Comparison of ENCODE assay signal across 7 mouse cellular contexts in genomic region chr5:25760410-25760832, GRCm38 (mm10). TPM values are rescaled to one million over a fixed set of nuclear protein-coding genes. Genes with fewer than 3 reads are reported as not detected.
DNase-seq lines count a peak whose midpoint lies in the region; ATAC-seq and TF ChIP-seq lines count a peak whose summit lies in the region.

No protein-coding gene starts in this region.

- no peaks in the 10 kb centered on the region for H3K9me3 ChIP-seq in hindbrain, embryonic 10.5 days
- H3K9me3 ChIP-seq in liver, embryonic 13.5 days (replicated peaks): no peaks in the 10 kb centered on the region
- no peaks in the 10 kb centered on the region for H3K9me3 ChIP-seq in neural tube, embryonic 15.5 days (replicated peaks)

- peak overlapping the region; percentile 85 for H3K4me3 ChIP-seq in cerebellum, adult 2 months (replicated peaks; ENCODE audit: insufficient read depth, low read depth, low read length)
- H3K4me3 ChIP-seq in hindbrain, embryonic 10.5 days: peak overlapping the region; percentile 87
- H3K4me3 ChIP-seq in liver, embryonic 13.5 days (replicated peaks): peak overlapping the region; percentile 63
- H3K4me3 ChIP-seq in neural tube, embryonic 15.5 days (replicated peaks): peak overlapping the region; percentile 92

- 0% methylated on average over 10 of the region's 10 CpGs for WGBS in cerebellum, adult 2 months
- 5% methylated on average over 10 of the region's 10 CpGs for WGBS in hindbrain, embryonic 10.5 days
- 3% methylated on average over 10 of the region's 10 CpGs for WGBS in liver, embryonic 13.5 days (ENCODE audit: insufficient replicate concordance)
- 3% methylated on average over 10 of the region's 10 CpGs for WGBS in neural tube, embryonic 15.5 days

- TF ChIP-seq POLR2A in cerebellum, adult 2 months (IDR thresholded peaks at IDR 0.05; ENCODE audit: borderline replicate concordance, insufficient read depth, low read length): no peak

- peak overlapping the region; percentile 66; the same call in 1 of the 2 replicates for H3K27ac ChIP-seq in cerebellum, adult 2 months (ENCODE audit: insufficient read depth, low read length)
- H3K27ac ChIP-seq in hindbrain, embryonic 10.5 days: peak overlapping the region; percentile 88
- no peak overlapping the region for H3K27ac ChIP-seq in liver, embryonic 13.5 days
- 0 out of 2 replicates have a peak overlapping the region, but pooled peaks have one; percentile 60 for H3K27ac ChIP-seq in neural tube, embryonic 15.5 days (replicated peaks)

- peaks cover 6% of the 10 kb centered on the region for H3K4me1 ChIP-seq in cerebellum, adult 2 months (ENCODE audit: control insufficient read depth, insufficient read depth, low read length)
- H3K4me1 ChIP-seq in hindbrain, embryonic 10.5 days (replicated peaks): peaks cover 22% of the 10 kb centered on the region
- H3K4me1 ChIP-seq in liver, embryonic 13.5 days (replicated peaks): peaks cover 12% of the 10 kb centered on the region
- H3K4me1 ChIP-seq in neural tube, embryonic 15.5 days: peaks cover 24% of the 10 kb centered on the region

- no peak for TF ChIP-seq CTCF in cerebellum, adult 2 months (IDR thresholded peaks at IDR 0.05; ENCODE audit: borderline replicate concordance, insufficient read depth, low read depth, low read length)

- H3K36me3 ChIP-seq in hindbrain, embryonic 10.5 days: no peaks in the 10 kb centered on the region
- H3K36me3 ChIP-seq in liver, embryonic 13.5 days: no peaks in the 10 kb centered on the region
- no peaks in the 10 kb centered on the region for H3K36me3 ChIP-seq in neural tube, embryonic 15.5 days

- no peak overlapping the region for H3K9ac ChIP-seq in liver, embryonic 13.5 days
- H3K9ac ChIP-seq in neural tube, embryonic 15.5 days (replicated peaks): peak overlapping the region; percentile 79

- peak; percentile 10 to 25 for DNase-seq in spleen, adult 18-20 months
- no peak for DNase-seq in spleen, adult 12 weeks (ENCODE audit: low spot score)
- peak; percentile 58 to 64 for DNase-seq in cerebellum, adult 2 months
- DNase-seq in hindbrain, embryonic 10.5 days (ENCODE audit: low spot score): no peak
- DNase-seq in liver, embryonic 13.5 days: peak; percentile 0
- no peak for DNase-seq in Muller cell, postnatal 12 days (ENCODE audit: inconsistent ontology term)

- peak overlapping the region; percentile 86 for H3K4me2 ChIP-seq in liver, embryonic 13.5 days
- H3K4me2 ChIP-seq in neural tube, embryonic 15.5 days: peak overlapping the region; percentile 88

- ATAC-seq in liver, embryonic 13.5 days (ENCODE audit: low read depth): no peak
- no peak; the same call in 1 of the 2 replicates for ATAC-seq in neural tube, embryonic 15.5 days (ENCODE audit: low FRiP score)

- no peaks in the 10 kb centered on the region for H3K27me3 ChIP-seq in cerebellum, adult 2 months (ENCODE audit: control insufficient read depth, insufficient read depth, low read length)
- peaks cover 10% of the 10 kb centered on the region; the same call in 1 of the 2 replicates for H3K27me3 ChIP-seq in hindbrain, embryonic 10.5 days (ENCODE audit: insufficient read depth, poor library complexity, severe bottlenecking)
- H3K27me3 ChIP-seq in liver, embryonic 13.5 days: peaks cover 18% of the 10 kb centered on the region
- no peaks in the 10 kb centered on the region for H3K27me3 ChIP-seq in neural tube, embryonic 15.5 days (replicated peaks)

RNA-seq across cellular contexts. Expression of gene Actr3b, which starts 0.6 kb away (rescaled TPM):
- 55.0 and 55.1 TPM in 2 replicates for polyA plus RNA-seq in cerebellum, adult 2 months (2012; rRNA removed)
- 7.5 and 7.9 TPM in 2 replicates for polyA plus RNA-seq in hindbrain, embryonic 10.5 days (2016; fragmentation: Nextera tagmentation; extraction: Ambion mirVana)
- polyA plus RNA-seq in liver, embryonic 13.5 days (2015; fragmentation: Nextera tagmentation; extraction: Ambion mirVana): 0.90 and 0.95 TPM in 2 replicates
- 35.7 and 44.2 TPM in 2 replicates for polyA plus RNA-seq in neural tube, embryonic 15.5 days (2015; fragmentation: Nextera tagmentation; extraction: Ambion mirVana)

RNA-seq across cellular contexts. Expression of gene Xrcc2, which starts 54.8 kb away (rescaled TPM):
- polyA plus RNA-seq in cerebellum, adult 2 months (2012; rRNA removed): 9.6 and 10.4 TPM in 2 replicates
- 12.5 and 15.7 TPM in 2 replicates for polyA plus RNA-seq in hindbrain, embryonic 10.5 days (2016; fragmentation: Nextera tagmentation; extraction: Ambion mirVana)
- polyA plus RNA-seq in liver, embryonic 13.5 days (2015; fragmentation: Nextera tagmentation; extraction: Ambion mirVana): 4.3 and 4.5 TPM in 2 replicates
- 4.4 and 6.0 TPM in 2 replicates for polyA plus RNA-seq in neural tube, embryonic 15.5 days (2015; fragmentation: Nextera tagmentation; extraction: Ambion mirVana)

Comparison
In these comparisons a context has a peak if more than half of its experiments do, and no peak if none do; other contexts are left out.
1. DNase-seq: peak in spleen, adult 18-20 months (2 of 2), cerebellum, adult 2 months (2 of 2) and liver, embryonic 13.5 days (single experiment); none in spleen, adult 12 weeks (single experiment), hindbrain, embryonic 10.5 days (single experiment) and Muller cell, postnatal 12 days (single experiment).
2. Peak in every context shown above with its lines, with median percentiles within 50 percentile points of each other: H3K4me3 ChIP-seq.